ENCODE assay signal across 13 mouse cellular contexts in the genomic region with DNA sequence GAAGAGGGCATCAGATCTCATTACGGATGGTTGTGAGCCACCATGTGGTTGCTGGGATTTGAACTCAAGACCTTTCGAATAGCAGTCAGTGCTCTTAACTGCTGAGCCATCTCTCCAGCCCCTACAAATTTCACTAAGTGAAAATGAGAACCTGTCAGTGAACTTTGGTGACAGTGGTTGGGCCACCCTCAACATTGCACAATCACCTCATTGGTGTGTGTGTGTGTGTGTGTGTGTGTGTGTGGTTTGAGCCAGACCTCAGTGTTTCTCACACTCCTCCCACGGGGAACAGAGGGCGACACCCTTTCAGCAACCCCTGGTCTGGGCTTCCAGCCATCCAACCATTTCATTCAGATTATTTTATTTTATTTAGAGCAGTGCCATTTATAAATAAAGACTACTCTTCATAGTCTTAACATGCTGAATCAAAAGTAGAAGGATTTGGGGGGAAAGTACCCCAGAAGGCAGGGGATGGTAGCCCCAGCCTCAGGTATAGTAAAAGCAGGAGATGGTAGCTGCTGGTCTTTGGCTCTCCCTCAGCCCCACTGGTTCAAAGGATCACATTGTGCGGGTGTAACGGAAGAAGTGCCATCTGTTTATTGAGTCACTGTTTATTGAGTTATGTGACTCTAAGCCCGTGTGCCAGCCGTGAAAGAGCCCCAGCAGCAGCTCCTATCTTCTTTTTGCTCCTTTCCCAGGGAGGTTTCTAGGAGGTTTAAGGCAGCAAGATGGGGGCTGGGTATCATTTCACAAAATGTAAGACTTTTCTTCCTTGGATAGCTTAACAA. TPM values are rescaled to one million over a fixed set of nuclear protein-coding genes. Genes with fewer than 3 reads are reported as not detected.
DNase-seq lines count a peak whose midpoint lies in the region; ATAC-seq and TF ChIP-seq lines count a peak whose summit lies in the region.
"Had no signal": no experiment of that assay in that cellular context is flagged by ENCODE, and none has a peak within 500 bp of the region (broad histone marks: within the 10 kb centered on the region; RNA-seq: fewer than 3 reads in every experiment).

No protein-coding gene starts in this region.

- no peak for TF ChIP-seq EP300 in liver, postnatal 0 days (IDR thresholded peaks at IDR 0.05; ENCODE audit: low read depth)

- no peak overlapping the region for H3K9ac ChIP-seq in heart, embryonic 12.5 days
- H3K9ac ChIP-seq in liver, postnatal 0 days (replicated peaks), result no peak overlapping the region
- H3K9ac ChIP-seq: midbrain, embryonic 12.5 days had no signal

- WGBS in heart, embryonic 12.5 days, result 56% methylated on average over 8 of the region's 8 CpGs
- WGBS in liver, postnatal 0 days (ENCODE audit: insufficient replicate concordance), result 54% methylated on average over 8 of the region's 8 CpGs

- no peaks in the 10 kb centered on the region for H3K9me3 ChIP-seq in heart, embryonic 12.5 days (replicated peaks)
- no peaks in the 10 kb centered on the region for H3K9me3 ChIP-seq in liver, postnatal 0 days (ENCODE audit: low read length)
- H3K9me3 ChIP-seq: midbrain, embryonic 12.5 days had no signal

- TF ChIP-seq CTCF in liver, postnatal 0 days (IDR thresholded peaks at IDR 0.05; ENCODE audit: low read depth), result no peak

- no peak overlapping the region for H3K4me3 ChIP-seq in heart, embryonic 12.5 days
- H3K4me3 ChIP-seq in liver, postnatal 0 days (ENCODE audit: low read depth, low read length), result no peak overlapping the region
- H3K4me3 ChIP-seq: midbrain, embryonic 12.5 days had no signal

- ATAC-seq in heart, embryonic 12.5 days (ENCODE audit: insufficient number of reproducible peaks, low FRiP score), result no peak
- ATAC-seq in liver, postnatal 0 days, result peak; percentile 84

- H3K36me3 ChIP-seq in heart, embryonic 12.5 days, result peaks cover 6% of the 10 kb centered on the region
- H3K36me3 ChIP-seq in liver, postnatal 0 days (replicated peaks; ENCODE audit: insufficient read depth, low read length), result peaks cover 4% of the 10 kb centered on the region; the same call in 1 of the 2 replicates
- H3K36me3 ChIP-seq: midbrain, embryonic 12.5 days had no signal

- H3K27ac ChIP-seq in heart, embryonic 12.5 days (ENCODE audit: poor library complexity, severe bottlenecking), result peak overlapping the region; percentile 4; the same call in 1 of the 2 replicates
- H3K27ac ChIP-seq in liver, postnatal 0 days (ENCODE audit: low read depth), result peak overlapping the region; percentile 49
- H3K27ac ChIP-seq: midbrain, embryonic 12.5 days had no signal

- no peaks in the 10 kb centered on the region for H3K27me3 ChIP-seq in heart, embryonic 12.5 days (replicated peaks)
- H3K27me3 ChIP-seq in liver, postnatal 0 days (ENCODE audit: insufficient read depth, low read length), result no peaks in the 10 kb centered on the region
- H3K27me3 ChIP-seq: midbrain, embryonic 12.5 days had no signal

- intact Hi-C loops in heart, postnatal 10 days (cut with DNase I), result no loop called here

- H3K4me1 ChIP-seq in heart, embryonic 12.5 days (replicated peaks), result peaks cover 16% of the 10 kb centered on the region
- peaks cover 14% of the 10 kb centered on the region for H3K4me1 ChIP-seq in liver, postnatal 0 days (ENCODE audit: insufficient read depth)
- H3K4me1 ChIP-seq: midbrain, embryonic 12.5 days had no signal

- no peak overlapping the region for H3K4me2 ChIP-seq in heart, embryonic 12.5 days
- H3K4me2 ChIP-seq in liver, postnatal 0 days (ENCODE audit: low read depth, low read length), result no peak overlapping the region
- H3K4me2 ChIP-seq: midbrain, embryonic 12.5 days had no signal

- DNase-seq in heart, adult 8-10 months (ENCODE audit: low spot score), result no peak
- DNase-seq in 3T3-L1 (ENCODE audit: low read depth, low spot score) (peak; percentile 53), adipocyte (ENCODE audit: low spot score) (peak; percentile 70)
- DNase-seq in liver, postnatal 0 days, result peak; percentile 72
- DNase-seq in c-Kit-positive CD71-positive TER-119-positive erythroid progenitor cells, embryonic 14.5 days (ENCODE audit: low spot score), result no peak
- no peak for DNase-seq in heart, postnatal 10 days
- DNase-seq in thymus, postnatal 0 days (ENCODE audit: low spot score), result no peak
- DNase-seq: kidney, postnatal 36 days had no signal

RNA-seq across cellular contexts. Expression of a gene that starts 2.5 kb away (rescaled TPM):
- not detected in 2 replicates for polyA plus RNA-seq in heart, embryonic 12.5 days (2016; fragmentation: Nextera tagmentation; extraction: Ambion mirVana)
- total RNA-seq in heart, adult 8-10 months (2022), result not detected
- polyA plus RNA-seq in liver, postnatal 0 days (2015; fragmentation: Nextera tagmentation; extraction: Ambion mirVana), result not detected in 2 replicates
- not detected for total RNA-seq in heart, postnatal 10 days (2021)
- polyA plus RNA-seq in thymus, postnatal 0 days (2015; fragmentation: Nextera tagmentation; extraction: Ambion mirVana), result not detected in 2 replicates
- total RNA-seq: gastrocnemius, postnatal 14 days had no signal
- polyA plus RNA-seq: cortical plate, adult 2 months; midbrain, embryonic 12.5 days; small intestine, adult 2 months had no signal

RNA-seq across cellular contexts. Expression of a gene that starts 22.3 kb away (rescaled TPM):
- polyA plus RNA-seq in heart, embryonic 12.5 days (2016; fragmentation: Nextera tagmentation; extraction: Ambion mirVana), result 19.4 and 19.8 TPM in 2 replicates
- total RNA-seq in heart, adult 8-10 months (2022), result 1 to 10 TPM; 5.7 to 6.4 (median 6.2) TPM
- 6.0 and 6.4 TPM in 2 replicates for polyA plus RNA-seq in liver, postnatal 0 days (2015; fragmentation: Nextera tagmentation; extraction: Ambion mirVana)
- 10 to 100 TPM; 12.5 to 13.8 TPM for total RNA-seq in heart, postnatal 10 days (2021)
- polyA plus RNA-seq in thymus, postnatal 0 days (2015; fragmentation: Nextera tagmentation; extraction: Ambion mirVana), result 14.7 and 15.1 TPM in 2 replicates

RNA-seq across cellular contexts. Expression of a gene that starts 27.6 kb away (rescaled TPM):
- polyA plus RNA-seq in heart, embryonic 12.5 days (2016; fragmentation: Nextera tagmentation; extraction: Ambion mirVana), result 10.0 TPM in 2 replicates
- total RNA-seq in heart, adult 8-10 months (2022), result 10 to 100 TPM; 10.1 to 14.9 (median 12.7) TPM
- polyA plus RNA-seq in liver, postnatal 0 days (2015; fragmentation: Nextera tagmentation; extraction: Ambion mirVana), result 2.6 and 3.2 TPM in 2 replicates
- total RNA-seq in heart, postnatal 10 days (2021), result 10 to 100 TPM; 10.8 to 13.4 TPM
- polyA plus RNA-seq in thymus, postnatal 0 days (2015; fragmentation: Nextera tagmentation; extraction: Ambion mirVana), result 6.1 and 6.4 TPM in 2 replicates

Comparison
In these comparisons a context has a peak if more than half of its experiments do, and no peak if none do; other contexts are left out.
1. DNase-seq: peak in 3T3-L1 (single experiment), adipocyte (single experiment) and liver, postnatal 0 days (single experiment); none in heart, adult 8-10 months (single experiment), c-Kit-positive CD71-positive TER-119-positive erythroid progenitor cells, embryonic 14.5 days (single experiment), heart, postnatal 10 days (0 of 2) and thymus, postnatal 0 days (single experiment).